Mouse (Mus musculus) liver, embryonic 14.5 days (tissue): ENCODE results near the gene Gramd1a. TPM values are rescaled to one million over a fixed set of nuclear protein-coding genes. Genes with fewer than 3 reads are reported as not detected.

Experiments
- ATAC-seq: fragments of 200-750 bp; cut with Nextera tagmentation; 2 replicates; pipeline ENCODE4 v1.8.0; 2017; ENCODE audit warnings: moderate number of reproducible peaks, mild to moderate bottlenecking, moderate library complexity; ENCODE audit not compliant: insufficient read depth
- DNase-seq, 3 experiments: peaks; one replicate each; pipeline ENCODE4 v3.0.0-alpha.2; 2012 to 2013; ENCODE audit warnings: low read depth in 3 of 3, low spot score in 3 of 3
- H3K27ac ChIP-seq: fragments of 300-500 bp; sonication (generic); 2 replicates; pipeline ENCODE4 v1.5.1; 2014; ENCODE audit warnings: moderate library complexity, mild to moderate bottlenecking, control low read depth, inconsistent platforms
- H3K27me3 ChIP-seq: fragments of 300-500 bp; sonication (generic); 2 replicates; pipeline ENCODE4 v1.6.1; 2014; ENCODE audit warnings: mild to moderate bottlenecking, low read length, moderate library complexity; ENCODE audit not compliant: control insufficient read depth, insufficient read depth
- H3K36me3 ChIP-seq: fragments of 300-500 bp; sonication (generic); replicated peaks from 2 replicates; pipeline ENCODE4 v1.6.1; 2014; ENCODE audit warnings: low read depth; ENCODE audit not compliant: control insufficient read depth, insufficient read depth
- H3K4me1 ChIP-seq, 2 experiments: fragments of 200-500 bp in 1 of 2; fragments of 300-500 bp in 1 of 2; sonication (generic) in 1 of 2; replicated peaks; 2 replicates each; pipeline ENCODE4 v1.6.1; 2012 to 2014; ENCODE audit warnings: antibody characterized with exemption in 1 of 2, inconsistent platforms in 1 of 2, low read length in 1 of 2; ENCODE audit not compliant: control insufficient read depth in 2 of 2, insufficient read depth in 2 of 2
- H3K4me2 ChIP-seq: fragments of 300-500 bp; sonication (generic); 2 replicates; pipeline ENCODE4 v1.6.1; 2014; ENCODE audit warnings: low read depth, mild to moderate bottlenecking, control low read depth, moderate library complexity
- H3K4me3 ChIP-seq, 2 experiments: fragments of 200-500 bp in 1 of 2; fragments of 300-500 bp in 1 of 2; sonication (generic) in 1 of 2; 2 replicates each; pipeline ENCODE4 v1.5.1; 2012 to 2014; ENCODE audit warnings: low read depth in 2 of 2, low read length in 2 of 2, mild to moderate bottlenecking in 2 of 2, control low read depth in 1 of 2, inconsistent platforms in 1 of 2, moderate library complexity in 1 of 2; ENCODE audit not compliant: insufficient read depth in 1 of 2
- H3K9ac ChIP-seq: fragments of 300-500 bp; sonication (generic); replicated peaks from 2 replicates; pipeline ENCODE4 v1.6.1; 2014; ENCODE audit warnings: mild to moderate bottlenecking, control low read depth, moderate library complexity
- H3K9me3 ChIP-seq: fragments of 300-500 bp; sonication (generic); 2 replicates; pipeline ENCODE4 v1.6.1; 2016; ENCODE audit warnings: low read length, mixed read lengths; ENCODE audit not compliant: control insufficient read depth
- CTCF ChIP-seq: IDR thresholded peaks from 2 replicates; pipeline ENCODE4 v1.5.1; 2016; ENCODE audit warnings: antibody characterized with exemption, low read depth, control low read depth
- EP300 ChIP-seq: IDR thresholded peaks from 2 replicates; pipeline ENCODE4 v1.6.1; 2016; ENCODE audit warnings: antibody characterized with exemption, low read depth
- WGBS: fragments of 180-500 bp; shearing (Covaris S2); extraction: QIAGEN DNeasy Blood & Tissue Kit; methylation state at CpG from one replicate; pipeline ENCODE4 v1.1.7; 2014; ENCODE audit not compliant: insufficient replicate concordance; 5-methylcytosine and 5-hydroxymethylcytosine counted together
- polyA plus RNA-seq, 2 experiments: library from polyadenylated mRNA; depleted of rRNA in 1 of 2; stranded (reverse) in 1 of 2; unstranded in 1 of 2; fragments of >200 nt; fragmentation: Nextera tagmentation in 1 of 2; extraction: Ambion mirVana in 1 of 2; gene quantifications; 2 replicates each; pipeline versions ENCODE4 v1.2.1 to v1.2.3; 2012 to 2014

Gene Gramd1a
- polyA plus RNA-seq, 2 experiments = 8.5 to 19.1 TPM

- 56% methylated on average over 9 of the region's 9 CpGs for WGBS
- DNase-seq (no peak), ATAC-seq (no peak)
- no peaks in the 10 kb centered on the region for H3K9me3 ChIP-seq
- no peaks in the 10 kb centered on the region for H3K36me3 ChIP-seq
- no peak overlapping the region for H3K27ac ChIP-seq
- H3K4me1 ChIP-seq = peaks cover 0 to 7% of the 10 kb centered on the region in 2 experiments; a peak in 1 of 4 replicates
- TF ChIP-seq EP300 (no peak), CTCF (no peak)
- H3K4me3 ChIP-seq = no peak overlapping the region
- no peaks in the 10 kb centered on the region for H3K27me3 ChIP-seq
- H3K9ac ChIP-seq = no peak overlapping the region
- H3K4me2 ChIP-seq = no peak overlapping the region
Observed at GRCm38 (mm10) chr7:31084140-31084539, 71.6 kb downstream of the Gramd1a start.

GRCm38 (mm10) chr7:31082831-31083588, 72.7 kb downstream of the Gramd1a start:
- no peaks in the 10 kb centered on the region for H3K36me3 ChIP-seq
- H3K4me1 ChIP-seq = peaks cover 0 to 7% of the 10 kb centered on the region in 2 experiments; a peak in 1 of 4 replicates
- ATAC-seq (no peak), DNase-seq (no peak)
- no peak for TF ChIP-seq CTCF
- no peak for TF ChIP-seq EP300
- 57% methylated on average over 14 of the region's 14 CpGs for WGBS
- H3K9me3 ChIP-seq = no peaks in the 10 kb centered on the region
- no peaks in the 10 kb centered on the region for H3K27me3 ChIP-seq
- H3K27ac ChIP-seq = no peak overlapping the region
- no peak overlapping the region for H3K4me2 ChIP-seq
- no peak overlapping the region for H3K4me3 ChIP-seq
- H3K9ac ChIP-seq = no peak overlapping the region

- H3K4me3 ChIP-seq = no peak overlapping the region
- DNase-seq = no peak
- H3K27me3 ChIP-seq = no peaks in the 10 kb centered on the region
- no peak overlapping the region for H3K27ac ChIP-seq
- ATAC-seq = no peak
- TF ChIP-seq CTCF (no peak), EP300 (no peak)
- H3K9ac ChIP-seq = no peak overlapping the region
- H3K4me1 ChIP-seq = peaks cover 0 to 7% of the 10 kb centered on the region in 2 experiments; a peak in 1 of 4 replicates
- H3K36me3 ChIP-seq = no peaks in the 10 kb centered on the region
- H3K4me2 ChIP-seq = no peak overlapping the region
- H3K9me3 ChIP-seq = no peaks in the 10 kb centered on the region
Observed at GRCm38 (mm10) chr7:31082106-31082505, 73.6 kb downstream of the Gramd1a start.

- no peak overlapping the region for H3K4me2 ChIP-seq
- no peak for ATAC-seq
- H3K27me3 ChIP-seq = no peaks in the 10 kb centered on the region
- no peaks in the 10 kb centered on the region for H3K9me3 ChIP-seq
- H3K27ac ChIP-seq = no peak overlapping the region
- no peak for DNase-seq
- 41% methylated on average over 1 of the region's 1 CpGs for WGBS
- H3K36me3 ChIP-seq = no peaks in the 10 kb centered on the region
- TF ChIP-seq CTCF (no peak), EP300 (no peak)
- peaks cover 0 to 7% of the 10 kb centered on the region in 2 experiments; a peak in 1 of 4 replicates for H3K4me1 ChIP-seq
- no peak overlapping the region for H3K4me3 ChIP-seq
- H3K9ac ChIP-seq = no peak overlapping the region
Observed at GRCm38 (mm10) chr7:31081106-31081505, 74.6 kb downstream of the Gramd1a start.

GRCm38 (mm10) chr7:31080611-31081010, 75.1 kb downstream of the Gramd1a start:
- peaks cover 0 to 7% of the 10 kb centered on the region in 2 experiments; a peak in 1 of 4 replicates for H3K4me1 ChIP-seq
- H3K9me3 ChIP-seq = no peaks in the 10 kb centered on the region
- DNase-seq (no peak), ATAC-seq (no peak)
- H3K27ac ChIP-seq = no peak overlapping the region
- no peak overlapping the region for H3K4me2 ChIP-seq
- no peaks in the 10 kb centered on the region for H3K36me3 ChIP-seq
- H3K4me3 ChIP-seq = no peak overlapping the region
- no peak overlapping the region for H3K9ac ChIP-seq
- H3K27me3 ChIP-seq = no peaks in the 10 kb centered on the region
- TF ChIP-seq EP300 = no peak
- no peak for TF ChIP-seq CTCF
- WGBS = 49% methylated on average over 3 of the region's 3 CpGs

Other genes starting within 250 kb of the Gramd1a start
- gene Mag, start 241.0 kb downstream of the Gramd1a start, polyA plus RNA-seq (2012; rRNA removed) = 0.13 TPM in 2 replicates
- gene Mag, start 241.0 kb downstream of the Gramd1a start, polyA plus RNA-seq (2014; fragmentation: Nextera tagmentation; extraction: Ambion mirVana) = 0.11 TPM in 2 replicates
- not detected in 2 replicates for gene Hamp2, start 231.2 kb downstream of the Gramd1a start, polyA plus RNA-seq (2012; rRNA removed)
- gene Hamp2, start 231.2 kb downstream of the Gramd1a start, polyA plus RNA-seq (2014; fragmentation: Nextera tagmentation; extraction: Ambion mirVana) = not detected in 2 replicates
- gene Hamp, start 211.9 kb downstream of the Gramd1a start, polyA plus RNA-seq (2012; rRNA removed) = 17.2 and 22.5 TPM in 2 replicates
- gene Hamp, start 211.9 kb downstream of the Gramd1a start, polyA plus RNA-seq (2014; fragmentation: Nextera tagmentation; extraction: Ambion mirVana) = 12.0 and 29.7 TPM in 2 replicates
- 34.1 and 50.6 TPM in 2 replicates for gene Usf2, start 199.1 kb downstream of the Gramd1a start, polyA plus RNA-seq (2012; rRNA removed)
- gene Usf2, start 199.1 kb downstream of the Gramd1a start, polyA plus RNA-seq (2014; fragmentation: Nextera tagmentation; extraction: Ambion mirVana) = 9.1 and 10.2 TPM in 2 replicates
- gene Lsr, start 182.4 kb downstream of the Gramd1a start, polyA plus RNA-seq (2012; rRNA removed) = 14.3 and 17.4 TPM in 2 replicates
- 15.1 and 16.0 TPM in 2 replicates for gene Lsr, start 182.4 kb downstream of the Gramd1a start, polyA plus RNA-seq (2014; fragmentation: Nextera tagmentation; extraction: Ambion mirVana)
- gene Fam187b, start 182.1 kb downstream of the Gramd1a start, polyA plus RNA-seq (2012; rRNA removed) = 1.5 and 2.0 TPM in 2 replicates
- gene Fam187b, start 182.1 kb downstream of the Gramd1a start, polyA plus RNA-seq (2014; fragmentation: Nextera tagmentation; extraction: Ambion mirVana) = 2.5 and 2.6 TPM in 2 replicates
- 10.1 and 14.6 TPM in 2 replicates for gene Fxyd5, start 113.4 kb downstream of the Gramd1a start, polyA plus RNA-seq (2012; rRNA removed)
- 15.1 and 20.4 TPM in 2 replicates for gene Fxyd5, start 113.4 kb downstream of the Gramd1a start, polyA plus RNA-seq (2014; fragmentation: Nextera tagmentation; extraction: Ambion mirVana)
- 0.21 and 0.24 TPM in 2 replicates for gene Fxyd7, start 104.4 kb downstream of the Gramd1a start, polyA plus RNA-seq (2012; rRNA removed)
- 0.23 TPM in 1 of 2 replicates, not detected in the other for gene Fxyd7, start 104.4 kb downstream of the Gramd1a start, polyA plus RNA-seq (2014; fragmentation: Nextera tagmentation; extraction: Ambion mirVana)
- gene Fxyd1, start 98.7 kb downstream of the Gramd1a start, polyA plus RNA-seq (2012; rRNA removed) = 33.0 and 50.6 TPM in 2 replicates
- gene Fxyd1, start 98.7 kb downstream of the Gramd1a start, polyA plus RNA-seq (2014; fragmentation: Nextera tagmentation; extraction: Ambion mirVana) = 61.9 and 62.5 TPM in 2 replicates
- 0.04 and 0.16 TPM in 2 replicates for gene Lgi4, start 96.6 kb downstream of the Gramd1a start, polyA plus RNA-seq (2012; rRNA removed)
- gene Lgi4, start 96.6 kb downstream of the Gramd1a start, polyA plus RNA-seq (2014; fragmentation: Nextera tagmentation; extraction: Ambion mirVana) = 0.10 TPM in 1 of 2 replicates, not detected in the other
- gene Fxyd3, start 79.2 kb downstream of the Gramd1a start, polyA plus RNA-seq (2012; rRNA removed) = 0.52 and 0.54 TPM in 2 replicates
- 0.47 and 0.86 TPM in 2 replicates for gene Fxyd3, start 79.2 kb downstream of the Gramd1a start, polyA plus RNA-seq (2014; fragmentation: Nextera tagmentation; extraction: Ambion mirVana)
- gene Hpn, start 40.6 kb downstream of the Gramd1a start, polyA plus RNA-seq (2012; rRNA removed) = 44.7 and 48.0 TPM in 2 replicates
- 43.3 and 44.8 TPM in 2 replicates for gene Hpn, start 40.6 kb downstream of the Gramd1a start, polyA plus RNA-seq (2014; fragmentation: Nextera tagmentation; extraction: Ambion mirVana)
- 0.97 and 1.0 TPM in 2 replicates for gene Scn1b, start 28.9 kb downstream of the Gramd1a start, polyA plus RNA-seq (2012; rRNA removed)
- gene Scn1b, start 28.9 kb downstream of the Gramd1a start, polyA plus RNA-seq (2014; fragmentation: Nextera tagmentation; extraction: Ambion mirVana) = 0.45 and 0.52 TPM in 2 replicates
- gene Scgb2b2, start 134.6 kb upstream of the Gramd1a start, polyA plus RNA-seq (2012; rRNA removed) = not detected in 2 replicates
- not detected in 2 replicates for gene Scgb2b2, start 134.6 kb upstream of the Gramd1a start, polyA plus RNA-seq (2014; fragmentation: Nextera tagmentation; extraction: Ambion mirVana)
- gene Scgb1b2, start 135.9 kb upstream of the Gramd1a start, polyA plus RNA-seq (2012; rRNA removed) = not detected in 2 replicates
- gene Scgb1b2, start 135.9 kb upstream of the Gramd1a start, polyA plus RNA-seq (2014; fragmentation: Nextera tagmentation; extraction: Ambion mirVana) = not detected in 2 replicates
- gene Scgb2b3, start 206.2 kb upstream of the Gramd1a start, polyA plus RNA-seq (2012; rRNA removed) = not detected in 2 replicates
- not detected in 2 replicates for gene Scgb2b3, start 206.2 kb upstream of the Gramd1a start, polyA plus RNA-seq (2014; fragmentation: Nextera tagmentation; extraction: Ambion mirVana)
- not detected in 2 replicates for gene Scgb1b3, start 219.7 kb upstream of the Gramd1a start, polyA plus RNA-seq (2012; rRNA removed)
- not detected in 2 replicates for gene Scgb1b3, start 219.7 kb upstream of the Gramd1a start, polyA plus RNA-seq (2014; fragmentation: Nextera tagmentation; extraction: Ambion mirVana)